Mouse (Mus musculus) stomach, postnatal 0 days (tissue): ENCODE results near the gene 2310022A10Rik. TPM values are rescaled to one million over a fixed set of nuclear protein-coding genes. Genes with fewer than 3 reads are reported as not detected.

Experiments used
- ATAC-seq: fragments of 200-750 bp; cut with Nextera tagmentation; 2 replicates; pipeline ENCODE4 v1.8.0; 2017; ENCODE audit not compliant: low FRiP score, low TSS enrichment
- DNase-seq: peaks from one replicate; pipeline ENCODE4 v3.0.0-alpha.2; 2016; ENCODE audit warnings: low spot score
- H3K27ac ChIP-seq: fragments of 300-500 bp; sonication (generic); replicated peaks from 2 replicates; pipeline ENCODE4 v1.5.1; 2014; ENCODE audit warnings: mild to moderate bottlenecking, control low read depth
- H3K27me3 ChIP-seq: fragments of 300-500 bp; sonication (generic); 2 replicates; pipeline ENCODE4 v1.6.1; 2014; ENCODE audit warnings: low read length; ENCODE audit not compliant: control insufficient read depth, insufficient read depth
- H3K36me3 ChIP-seq: fragments of 300-500 bp; sonication (generic); 2 replicates; pipeline ENCODE4 v1.6.1; 2014; ENCODE audit warnings: low read length, mixed read lengths; ENCODE audit not compliant: control insufficient read depth, insufficient read depth
- H3K4me1 ChIP-seq: fragments of 300-500 bp; sonication (generic); replicated peaks from 2 replicates; pipeline ENCODE4 v1.6.1; 2014; ENCODE audit warnings: antibody characterized with exemption; ENCODE audit not compliant: control insufficient read depth, insufficient read depth
- H3K4me2 ChIP-seq: fragments of 300-500 bp; sonication (generic); replicated peaks from 2 replicates; pipeline ENCODE4 v1.6.1; 2014; ENCODE audit warnings: low read depth, mild to moderate bottlenecking, control low read depth, moderate library complexity
- H3K4me3 ChIP-seq: fragments of 300-500 bp; sonication (generic); 2 replicates; pipeline ENCODE4 v1.5.1; 2014; ENCODE audit warnings: low read depth, low read length, control low read depth
- H3K9ac ChIP-seq: fragments of 300-500 bp; sonication (generic); 2 replicates; pipeline ENCODE4 v1.6.1; 2014; ENCODE audit warnings: mild to moderate bottlenecking, low read length, control low read depth, mixed read lengths
- H3K9me3 ChIP-seq: fragments of 300-500 bp; sonication (generic); 2 replicates; pipeline ENCODE4 v1.6.1; 2016; ENCODE audit warnings: low read length; ENCODE audit not compliant: control insufficient read depth
- CTCF ChIP-seq: IDR thresholded peaks from 2 replicates; pipeline ENCODE4 v1.5.1; 2016; ENCODE audit warnings: antibody characterized with exemption, low read depth, mild to moderate bottlenecking, moderate library complexity
- EP300 ChIP-seq: optimal IDR thresholded peaks from 2 replicates; pipeline ENCODE3; 2016; ENCODE audit warnings: antibody characterized with exemption
- WGBS: fragments of 180-500 bp; shearing (Covaris S2); extraction: QIAGEN DNeasy Blood & Tissue Kit; methylation state at CpG from one replicate; pipeline ENCODE4 v1.1.7; 2014; 5-methylcytosine and 5-hydroxymethylcytosine counted together
- polyA plus RNA-seq: library from polyadenylated mRNA; unstranded; fragments of >200 nt; fragmentation: Nextera tagmentation; extraction: Ambion mirVana; gene quantifications from 2 replicates; pipeline ENCODE4 v1.2.1, GENCODE M21; 2015

The 2310022A10Rik gene
- polyA plus RNA-seq, 1 experiment from 2014 or later = 11.4 TPM

- no peak overlapping the region for H3K4me2 ChIP-seq
- H3K36me3 ChIP-seq = peaks cover 21% of the 10 kb centered on the region
- H3K4me3 ChIP-seq = no peak overlapping the region
- no peaks in the 10 kb centered on the region for H3K9me3 ChIP-seq
- TF ChIP-seq CTCF (no peak), EP300 (no peak)
- no peaks in the 10 kb centered on the region for H3K4me1 ChIP-seq
- H3K27me3 ChIP-seq = no peaks in the 10 kb centered on the region
- H3K27ac ChIP-seq = no peak overlapping the region
- DNase-seq = no peak
- no peak overlapping the region for H3K9ac ChIP-seq
- 85% methylated on average over 6 of the region's 6 CpGs for WGBS
- ATAC-seq = no peak
These were observed 16.4 kb upstream of the 2310022A10Rik start for GRCm38 (mm10) chr7:27536618-27537017.

GRCm38 (mm10) chr7:27537998-27538397 is 15.0 kb upstream of the 2310022A10Rik start:
- no peak for TF ChIP-seq CTCF
- no peak for TF ChIP-seq EP300
- ATAC-seq = no peak
- no peak overlapping the region for H3K4me2 ChIP-seq

DNA sequence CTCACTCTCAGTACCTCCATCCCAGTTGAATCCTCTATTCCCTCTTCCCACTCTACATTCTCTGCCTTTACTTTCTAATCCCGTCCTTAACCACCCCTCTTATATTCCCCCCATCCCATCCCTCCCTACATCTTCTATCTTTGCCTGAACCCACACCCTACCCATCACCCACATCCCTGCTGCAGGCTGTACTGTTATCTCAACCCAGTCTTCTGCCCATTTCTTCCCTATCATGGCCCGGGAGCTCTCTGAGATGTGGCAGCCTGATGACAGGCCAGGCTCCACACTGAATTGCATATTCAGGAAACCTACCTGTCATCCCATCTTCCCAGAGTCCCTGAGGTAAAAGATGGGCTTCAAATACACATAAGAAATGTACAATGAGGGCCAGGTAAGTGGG is 14.2 kb upstream of the 2310022A10Rik start:
- ATAC-seq (no peak), DNase-seq (no peak)
- 94% methylated on average over 2 of the region's 2 CpGs for WGBS
- Histone ChIP-seq H3K9ac (no peak overlapping the region), H3K9me3 (no peaks in the 10 kb centered on the region), H3K27ac (no peak overlapping the region), H3K4me3 (no peak overlapping the region), H3K36me3 (peaks cover 9% of the 10 kb centered on the region; the same call in 1 of the 2 replicates), H3K4me1 (no peaks in the 10 kb centered on the region; the same call in 1 of the 2 replicates), H3K27me3 (no peaks in the 10 kb centered on the region), H3K4me2 (no peak overlapping the region)
- no peak for TF ChIP-seq EP300

More at GRCm38 (mm10) chr7:27537998-27538397, 15.0 kb upstream of the 2310022A10Rik start:
- no peaks in the 10 kb centered on the region; the same call in 1 of the 2 replicates for H3K4me1 ChIP-seq
- H3K9me3 ChIP-seq = no peaks in the 10 kb centered on the region
- H3K4me3 ChIP-seq = no peak overlapping the region
- H3K27ac ChIP-seq = no peak overlapping the region
- DNase-seq = no peak
- no peak overlapping the region for H3K9ac ChIP-seq
- 89% methylated on average over 8 of the region's 8 CpGs for WGBS
- H3K27me3 ChIP-seq = no peaks in the 10 kb centered on the region
- peaks cover 13% of the 10 kb centered on the region for H3K36me3 ChIP-seq

DNA sequence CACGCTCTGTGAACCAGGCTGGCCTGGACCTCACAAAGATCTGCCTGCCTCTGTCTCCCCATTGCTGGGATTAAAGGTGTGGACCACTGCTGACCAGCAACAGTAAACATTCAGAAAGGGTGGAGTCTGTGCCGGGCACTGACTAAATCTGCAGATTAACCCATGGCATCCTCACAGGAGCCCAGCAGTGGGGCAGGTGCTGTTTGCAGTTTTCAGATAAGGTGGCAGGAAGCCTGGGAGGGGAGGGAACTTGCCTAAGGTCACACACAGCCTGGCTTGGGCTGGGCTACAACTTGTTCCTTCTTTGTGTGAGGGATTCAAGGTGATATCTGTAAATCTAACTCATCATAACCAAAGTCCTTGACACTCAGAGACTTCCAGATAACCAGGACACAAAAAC is 12.5 kb upstream of the 2310022A10Rik start:
- Histone ChIP-seq H3K4me2 (no peak overlapping the region), H3K9me3 (no peaks in the 10 kb centered on the region), H3K4me3 (no peak overlapping the region), H3K27ac (0 out of 2 replicates have a peak overlapping the region, but pooled peaks have one; percentile 9), H3K27me3 (no peaks in the 10 kb centered on the region), H3K9ac (no peak overlapping the region), H3K4me1 (no peaks in the 10 kb centered on the region; the same call in 1 of the 2 replicates), H3K36me3 (peaks cover 9% of the 10 kb centered on the region; the same call in 1 of the 2 replicates)
- WGBS = 47% methylated on average over 2 of the region's 2 CpGs
- DNase-seq = peak; percentile 71
- peak; percentile 66 for ATAC-seq
- TF ChIP-seq CTCF (no peak), EP300 (no peak)

DNA sequence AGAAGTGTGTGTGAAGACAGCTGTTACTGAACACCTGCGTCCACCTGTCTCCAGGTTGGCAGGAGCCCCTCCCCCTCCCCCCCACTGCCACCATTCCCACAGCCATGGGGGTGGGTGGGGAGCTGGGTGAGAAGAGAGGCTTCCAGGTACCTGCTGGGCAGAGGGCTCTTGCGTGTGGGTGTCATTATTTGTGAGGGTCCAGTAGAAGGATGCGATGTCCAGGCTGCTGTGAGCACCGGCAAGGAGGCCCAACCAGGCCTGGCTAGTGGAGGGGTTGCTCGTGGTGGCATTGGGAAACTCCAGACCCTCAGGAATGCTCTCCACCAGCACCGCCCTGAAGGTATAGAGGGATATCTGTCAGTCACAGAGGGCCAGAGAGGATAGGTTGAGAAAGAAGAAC is 12.1 kb upstream of the 2310022A10Rik start:
- Histone ChIP-seq H3K27ac (0 out of 2 replicates have a peak overlapping the region, but pooled peaks have one; percentile 40), H3K9ac (no peak overlapping the region), H3K4me3 (no peak overlapping the region), H3K4me1 (no peaks in the 10 kb centered on the region; the same call in 1 of the 2 replicates), H3K27me3 (no peaks in the 10 kb centered on the region), H3K36me3 (peaks cover 9% of the 10 kb centered on the region; the same call in 1 of the 2 replicates), H3K4me2 (no peak overlapping the region), H3K9me3 (no peaks in the 10 kb centered on the region)
- ATAC-seq (peak; percentile 15; the same call in 1 of the 2 replicates), DNase-seq (no peak)
- TF ChIP-seq CTCF = no peak
- no peak for TF ChIP-seq EP300
- WGBS = 79% methylated on average over 6 of the region's 6 CpGs

DNA sequence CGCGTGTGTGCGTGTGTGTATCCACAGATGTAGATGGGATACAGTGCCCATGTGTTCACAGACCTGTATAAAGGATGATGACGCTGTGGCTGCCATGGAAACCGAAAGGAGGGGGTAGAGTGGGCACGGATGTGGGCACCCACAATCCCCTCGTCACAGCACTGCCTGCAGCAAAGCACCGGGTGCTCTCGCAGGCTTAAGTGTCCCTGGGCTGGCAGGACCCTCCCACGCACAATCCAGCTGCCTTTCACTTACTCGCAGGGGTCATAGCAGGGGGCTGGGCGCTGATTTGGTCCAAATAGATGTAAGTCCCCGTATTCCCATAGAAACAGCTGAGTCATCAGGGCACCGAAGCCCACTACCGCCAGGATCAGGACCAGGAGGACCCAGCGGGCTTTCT is 11.6 kb upstream of the 2310022A10Rik start:
- no peak overlapping the region for H3K9ac ChIP-seq
- H3K27ac ChIP-seq = no peak overlapping the region
- H3K9me3 ChIP-seq = no peaks in the 10 kb centered on the region
- TF ChIP-seq EP300 = no peak
- no peak for TF ChIP-seq CTCF
- no peak overlapping the region for H3K4me2 ChIP-seq
- 0 out of 2 replicates have a peak, but pooled peaks have one; percentile 7 for ATAC-seq
- no peak overlapping the region for H3K4me3 ChIP-seq
- DNase-seq = no peak
- H3K27me3 ChIP-seq = no peaks in the 10 kb centered on the region
- no peaks in the 10 kb centered on the region; the same call in 1 of the 2 replicates for H3K4me1 ChIP-seq
- 83% methylated on average over 16 of the region's 16 CpGs for WGBS
- H3K36me3 ChIP-seq = peaks cover 9% of the 10 kb centered on the region; the same call in 1 of the 2 replicates
